Mouse (Mus musculus): Measurements from ENCODE around the gene Macrod1. TPM values are rescaled to one million over a fixed set of nuclear protein-coding genes. Genes with fewer than 3 reads are reported as not detected.

Gene Macrod1
- polyA plus RNA-seq, 1 experiment from 2014 or later: 4.4 TPM

- 2% methylated on average over 80 of the region's 80 CpGs for WGBS
- H3K4me3 ChIP-seq: peak within 1 kb of the TSS; percentile 87
- peaks cover 30% of the 10 kb centered on the region for H3K36me3 ChIP-seq
- peaks cover 39% of the 10 kb centered on the region for H3K4me1 ChIP-seq
- H3K9me3 ChIP-seq (replicated peaks): no peaks in the 10 kb centered on the region
- no peaks in the 10 kb centered on the region for H3K27me3 ChIP-seq (ENCODE audit: low read depth, poor library complexity, severe bottlenecking)
- peak; percentile 97 for DNase-seq (ENCODE audit: low spot score)
- H3K27ac ChIP-seq: peak within 1 kb of the TSS; percentile 94
Observed at GRCm38 (mm10) chr19:7240782-7241690, 184.4 kb downstream of the Macrod1 start, which contains the start of gene Naa40. Naa40 (minus strand) TSS chr19:7241183.

- WGBS: 79% methylated on average over 3 of the region's 3 CpGs
- Histone ChIP-seq H3K4me3 (no peak overlapping the region), H3K4me1 (peaks cover 8% of the 10 kb centered on the region), H3K27me3 (ENCODE audit: low read depth, poor library complexity, severe bottlenecking) (no peaks in the 10 kb centered on the region), H3K36me3 (no peaks in the 10 kb centered on the region), H3K27ac (no peak overlapping the region), H3K9me3 (replicated peaks) (no peaks in the 10 kb centered on the region)
- DNase-seq (ENCODE audit: low spot score): no peak
Observed at GRCm38 (mm10) chr19:7246021-7246420, 189.4 kb downstream of the Macrod1 start.

Other genes starting within 250 kb of the Macrod1 start
- 2.8 and 4.8 TPM in 2 replicates for gene Rps6ka4, start 216.2 kb upstream of the Macrod1 start, polyA plus RNA-seq (2016; fragmentation: Nextera tagmentation; extraction: Ambion mirVana)
- gene Ccdc88b, start 198.6 kb upstream of the Macrod1 start, polyA plus RNA-seq (2016; fragmentation: Nextera tagmentation; extraction: Ambion mirVana): 0.15 and 0.61 TPM in 2 replicates
- gene Trmt112, start 147.1 kb upstream of the Macrod1 start, polyA plus RNA-seq (2016; fragmentation: Nextera tagmentation; extraction: Ambion mirVana): 157 and 168 TPM in 2 replicates
- gene Prdx5, start 146.7 kb upstream of the Macrod1 start, polyA plus RNA-seq (2016; fragmentation: Nextera tagmentation; extraction: Ambion mirVana): 122 and 131 TPM in 2 replicates
- 6.2 and 7.0 TPM in 2 replicates for gene Esrra, start 135.0 kb upstream of the Macrod1 start, polyA plus RNA-seq (2016; fragmentation: Nextera tagmentation; extraction: Ambion mirVana)
- gene Catsperz, start 131.4 kb upstream of the Macrod1 start, polyA plus RNA-seq (2016; fragmentation: Nextera tagmentation; extraction: Ambion mirVana): 0.76 and 0.93 TPM in 2 replicates
- gene Kcnk4, start 122.3 kb upstream of the Macrod1 start, polyA plus RNA-seq (2016; fragmentation: Nextera tagmentation; extraction: Ambion mirVana): 0.11 TPM in 1 of 2 replicates, not detected in the other
- 51.8 and 55.3 TPM in 2 replicates for gene Bad, start 114.9 kb upstream of the Macrod1 start, polyA plus RNA-seq (2016; fragmentation: Nextera tagmentation; extraction: Ambion mirVana)
- 21.6 and 24.4 TPM in 2 replicates for gene Gpr137, start 114.3 kb upstream of the Macrod1 start, polyA plus RNA-seq (2016; fragmentation: Nextera tagmentation; extraction: Ambion mirVana)
- 245 and 281 TPM in 2 replicates for gene Ppp1r14b, start 81.8 kb upstream of the Macrod1 start, polyA plus RNA-seq (2016; fragmentation: Nextera tagmentation; extraction: Ambion mirVana)
- gene Plcb3, start 80.3 kb upstream of the Macrod1 start, polyA plus RNA-seq (2016; fragmentation: Nextera tagmentation; extraction: Ambion mirVana): 29.2 and 37.8 TPM in 2 replicates
- 94.0 and 102 TPM in 2 replicates for gene Fkbp2, start 76.3 kb upstream of the Macrod1 start, polyA plus RNA-seq (2016; fragmentation: Nextera tagmentation; extraction: Ambion mirVana)
- 41.1 and 41.7 TPM in 2 replicates for gene Vegfb, start 69.2 kb upstream of the Macrod1 start, polyA plus RNA-seq (2016; fragmentation: Nextera tagmentation; extraction: Ambion mirVana)
- gene Dnajc4, start 64.2 kb upstream of the Macrod1 start, polyA plus RNA-seq (2016; fragmentation: Nextera tagmentation; extraction: Ambion mirVana): 17.4 and 19.4 TPM in 2 replicates
- 21.1 and 21.2 TPM in 2 replicates for gene Nudt22, start 60.7 kb upstream of the Macrod1 start, polyA plus RNA-seq (2016; fragmentation: Nextera tagmentation; extraction: Ambion mirVana)
- 7.4 and 10.6 TPM in 2 replicates for gene Trpt1, start 60.7 kb upstream of the Macrod1 start, polyA plus RNA-seq (2016; fragmentation: Nextera tagmentation; extraction: Ambion mirVana)
- gene Fermt3, start 37.3 kb upstream of the Macrod1 start, polyA plus RNA-seq (2016; fragmentation: Nextera tagmentation; extraction: Ambion mirVana): 7.0 and 7.5 TPM in 2 replicates
- 455 and 483 TPM in 2 replicates for gene Stip1, start 16.8 kb upstream of the Macrod1 start, polyA plus RNA-seq (2016; fragmentation: Nextera tagmentation; extraction: Ambion mirVana)
- gene Flrt1, start 48.9 kb downstream of the Macrod1 start, polyA plus RNA-seq (2016; fragmentation: Nextera tagmentation; extraction: Ambion mirVana): 0.54 and 1.6 TPM in 2 replicates
- gene Otub1, start 149.5 kb downstream of the Macrod1 start, polyA plus RNA-seq (2016; fragmentation: Nextera tagmentation; extraction: Ambion mirVana): 252 and 263 TPM in 2 replicates
- gene Cox8a, start 160.8 kb downstream of the Macrod1 start, polyA plus RNA-seq (2016; fragmentation: Nextera tagmentation; extraction: Ambion mirVana): 862 and 928 TPM in 2 replicates
- gene Naa40, start 184.4 kb downstream of the Macrod1 start, polyA plus RNA-seq (2016; fragmentation: Nextera tagmentation; extraction: Ambion mirVana): 92.0 and 92.4 TPM in 2 replicates
- 54.9 and 63.1 TPM in 2 replicates for gene Rcor2, start 210.5 kb downstream of the Macrod1 start, polyA plus RNA-seq (2016; fragmentation: Nextera tagmentation; extraction: Ambion mirVana)